Mouse (Mus musculus) left cerebral cortex, postnatal 10 days (tissue): ENCODE measurements at regions not wholly inside any gene's neighbourhood (a gene's known extent, or its start where the extent isn't known, plus 50 kb on each side); places are given as distances from the start of the nearest gene placed in this dataset.

Experiments
- DNase-seq, 2 experiments: peaks; one replicate each; pipeline ENCODE4 v3.0.0; 2021 to 2022; ENCODE audit warnings: low spot score in 2 of 2, mixed read lengths in 1 of 2; ENCODE audit errors: extremely low spot score in 1 of 2
- intact Hi-C: fragments of 180-260 bp; cut with DNase I; formaldehyde crosslinking; loops from one replicate; pipeline ENCODE4 v1.15.1; 2025

DNA sequence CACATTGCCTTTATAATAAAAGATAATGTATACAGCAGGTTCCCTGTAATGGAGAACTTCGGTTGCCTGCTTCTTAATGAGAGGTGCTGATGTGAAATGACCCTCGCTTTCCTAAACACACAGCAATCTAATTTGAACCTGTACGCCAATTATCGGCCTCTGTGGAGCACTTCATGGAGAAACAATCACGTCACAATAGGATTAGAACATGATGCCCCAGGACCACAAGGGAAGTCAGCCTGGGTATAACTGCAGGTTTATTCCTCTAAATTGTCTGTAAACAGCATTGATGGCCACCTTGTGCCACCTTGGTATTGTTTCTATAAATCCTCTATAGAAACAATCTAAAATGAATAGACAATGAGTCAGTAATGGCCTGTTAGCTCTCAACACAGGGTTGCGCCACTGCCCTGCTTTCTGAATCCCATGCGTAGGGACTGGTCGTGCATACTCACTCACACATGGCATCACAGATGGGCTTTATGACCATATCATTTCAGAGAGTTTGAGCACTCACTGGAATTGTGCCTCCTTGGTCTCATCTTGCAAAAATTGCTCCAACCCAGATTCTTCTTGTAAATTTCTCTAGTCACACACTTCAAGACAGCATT is 179.9 kb upstream of the Rnf219 start:
- intact Hi-C loops: no loop called here

DNA sequence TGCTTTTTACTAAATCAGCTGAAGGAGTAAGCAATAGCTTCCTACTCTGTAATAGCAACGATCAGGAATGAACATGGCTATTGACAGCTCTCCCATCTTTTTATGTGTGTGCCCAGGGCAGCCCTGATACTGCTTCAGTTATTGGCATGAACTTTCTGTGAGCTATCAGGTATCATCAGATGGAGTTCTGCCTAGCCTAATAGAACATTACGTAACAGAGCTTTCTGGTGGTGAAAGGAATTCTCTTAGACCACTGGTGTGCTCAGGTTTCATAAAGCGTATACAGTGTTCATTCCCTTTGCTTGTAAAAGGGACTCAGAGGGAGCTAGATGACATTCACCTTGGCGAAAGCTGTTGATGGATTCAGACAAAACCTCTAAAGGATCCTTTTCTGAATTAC is 176.5 kb upstream of the Rnf219 start:
- intact Hi-C loops: no loop called here
- DNase-seq: no peak

More for the DNA sequence above, 179.9 kb upstream of the Rnf219 start:
- no peak for DNase-seq

DNA sequence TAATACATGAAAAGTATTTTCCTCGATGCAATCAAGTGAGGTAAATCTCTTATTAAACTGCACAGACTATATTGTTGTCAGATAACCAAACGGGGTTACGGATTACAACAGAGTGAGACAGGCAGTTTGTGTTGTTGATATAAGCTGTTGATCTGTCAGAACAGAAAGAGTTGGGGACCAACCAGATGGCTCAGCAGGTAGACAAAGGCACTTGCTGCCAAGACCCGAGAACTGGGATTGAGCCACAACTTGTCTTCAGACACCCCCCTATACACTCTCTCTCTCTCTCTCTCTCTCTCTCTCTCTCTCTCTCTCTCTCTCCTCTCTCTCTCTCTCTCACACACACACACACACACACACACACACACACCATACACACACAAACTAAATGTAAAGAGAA is 172.7 kb upstream of the Rnf219 start:
- no peak for DNase-seq
- intact Hi-C loops: no loop called here

GRCm38 (mm10) chr14:104694174-104694803 is 171.8 kb upstream of the Rnf219 start:
- DNase-seq: no peak
- intact Hi-C loops: no loop called here

GRCm38 (mm10) chr14:104692616-104693015 is 170.2 kb upstream of the Rnf219 start:
- intact Hi-C loops: no loop called here
- DNase-seq: no peak

GRCm38 (mm10) chr14:104688440-104688839 is 166.0 kb upstream of the Rnf219 start:
- intact Hi-C loops: no loop called here
- DNase-seq: no peak

- DNase-seq: no peak
- intact Hi-C loops: no loop called here
Measured at GRCm38 (mm10) chr14:104676810-104677209, 154.4 kb upstream of the Rnf219 start.

- DNase-seq: no peak
- intact Hi-C loops: no loop called here
Measured at GRCm38 (mm10) chr14:104661696-104662095, 139.3 kb upstream of the Rnf219 start.

DNA sequence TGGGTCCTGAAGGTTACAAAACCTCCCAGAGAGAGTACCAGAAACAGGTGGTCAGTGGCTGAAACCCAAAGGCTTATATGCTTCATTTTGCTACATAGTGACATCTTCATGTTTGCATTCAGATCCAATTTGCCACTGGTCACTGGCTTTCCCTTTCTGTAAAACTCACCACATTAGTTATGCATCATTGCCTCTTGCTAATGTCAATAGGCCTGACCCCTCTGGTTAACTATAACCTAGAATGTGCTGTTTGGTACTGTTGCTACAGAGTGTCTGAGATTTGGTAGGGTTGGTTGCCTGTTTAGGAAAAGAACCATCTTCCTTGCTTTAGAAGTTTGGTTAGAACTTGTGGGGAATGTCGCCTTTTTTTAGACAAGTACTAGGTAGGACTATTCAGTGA is 136.3 kb upstream of the Rnf219 start:
- no peak for DNase-seq
- intact Hi-C loops: no loop called here

GRCm38 (mm10) chr14:104649980-104650379 is 127.5 kb upstream of the Rnf219 start:
- no peak for DNase-seq
- intact Hi-C loops: no loop called here

GRCm38 (mm10) chr14:104644626-104645025 is 122.2 kb upstream of the Rnf219 start:
- intact Hi-C loops: no loop called here
- no peak for DNase-seq

DNA sequence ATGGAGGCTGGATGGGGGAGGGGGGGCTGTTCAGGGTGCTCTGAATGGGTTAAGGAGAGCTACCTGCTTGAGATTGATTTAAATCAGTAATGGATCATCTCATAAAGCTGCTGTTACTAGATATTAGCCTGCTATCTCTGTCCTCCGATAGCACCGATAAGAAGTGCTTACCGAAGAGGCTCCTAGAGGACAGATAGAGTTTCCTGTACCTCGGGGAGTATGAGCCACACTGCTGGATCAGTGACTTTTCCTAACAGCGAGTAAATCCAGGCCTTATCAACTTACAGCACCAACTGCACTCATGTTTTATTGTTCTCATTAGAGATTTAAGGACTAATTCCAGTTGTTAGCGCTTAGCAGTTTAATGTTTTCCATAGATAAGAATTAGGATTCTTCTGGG is 120.3 kb upstream of the Rnf219 start:
- DNase-seq: no peak
- intact Hi-C loops: no loop called here

DNA sequence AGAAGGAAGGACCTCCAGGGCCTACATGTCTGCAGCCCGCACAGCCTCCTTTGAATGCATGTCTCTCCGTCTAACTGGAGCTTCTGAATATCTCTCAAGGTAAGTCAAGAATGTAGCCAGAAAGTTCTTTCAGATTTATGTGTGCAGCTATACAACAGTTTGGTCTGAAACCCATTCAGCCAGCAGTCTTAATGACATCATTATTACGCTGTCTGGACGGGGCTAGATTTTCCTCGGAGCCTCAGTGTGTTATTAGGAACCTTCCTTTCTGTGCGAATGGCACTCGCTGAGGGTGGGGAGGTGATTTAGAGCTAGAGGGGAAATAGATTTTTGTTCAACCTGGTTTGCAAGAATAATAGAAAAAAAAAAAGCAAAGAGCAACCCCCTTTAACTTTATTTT is 116.9 kb upstream of the Rnf219 start:
- intact Hi-C loops: no loop called here
- no peak for DNase-seq

GRCm38 (mm10) chr14:104611467-104611866 is 89.0 kb upstream of the Rnf219 start:
- DNase-seq: no peak
- intact Hi-C loops: no loop called here

DNA sequence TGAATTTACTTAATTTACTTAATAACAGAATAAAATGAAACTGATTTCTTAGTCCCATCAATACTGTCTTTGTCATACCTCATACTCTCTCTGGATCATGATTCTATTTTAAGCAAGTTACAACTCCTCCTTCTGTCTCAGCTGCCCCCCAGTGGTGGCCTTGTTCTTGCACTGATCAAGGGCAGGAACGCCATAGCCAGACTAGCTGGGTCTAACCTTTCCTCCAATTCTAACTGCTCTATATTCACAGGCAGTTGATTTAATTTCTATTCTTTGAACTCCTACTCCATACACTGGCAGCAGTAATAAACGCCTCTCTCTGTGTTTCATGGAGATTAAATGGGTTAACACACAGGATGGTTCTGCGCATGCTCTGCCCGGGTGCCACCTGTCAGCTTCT is 87.9 kb upstream of the Rnf219 start:
- intact Hi-C loops: no loop called here
- DNase-seq: peak in 1 of 2 experiments; percentile 21

GRCm38 (mm10) chr14:104594851-104595250 is 72.4 kb upstream of the Rnf219 start:
- intact Hi-C loops: no loop called here

More at GRCm38 (mm10) chr14:104594851-104595250, 72.4 kb upstream of the Rnf219 start:
- DNase-seq: no peak
